Mouse (Mus musculus) forebrain, embryonic 12.5 days (tissue): Measurements from ENCODE around the gene Prr15. TPM values are rescaled to one million over a fixed set of nuclear protein-coding genes. Genes with fewer than 3 reads are reported as not detected.

Experiments
- ATAC-seq: fragments of 200-750 bp; cut with Nextera tagmentation; 2 replicates; pipeline ENCODE4 v1.8.0; 2017; ENCODE audit warnings: moderate TSS enrichment; ENCODE audit not compliant: low FRiP score
- H3K27ac ChIP-seq: fragments of 300-500 bp; sonication (generic); 2 replicates; pipeline ENCODE4 v1.5.1; 2016; ENCODE audit warnings: mild to moderate bottlenecking
- H3K27me3 ChIP-seq: fragments of 300-500 bp; sonication (generic); 2 replicates; pipeline ENCODE4 v1.6.1; 2016; ENCODE audit warnings: mild to moderate bottlenecking
- H3K36me3 ChIP-seq: fragments of 300-500 bp; sonication (generic); replicated peaks from 2 replicates; pipeline ENCODE4 v1.6.1; 2016; ENCODE audit warnings: mild to moderate bottlenecking
- H3K4me1 ChIP-seq: fragments of 300-500 bp; sonication (generic); 2 replicates; pipeline ENCODE4 v1.6.1; 2016
- H3K4me2 ChIP-seq: fragments of 300-500 bp; sonication (generic); 2 replicates; pipeline ENCODE4 v1.6.1; 2016; ENCODE audit warnings: mild to moderate bottlenecking, moderate library complexity
- H3K4me3 ChIP-seq: fragments of 300-500 bp; sonication (generic); replicated peaks from 2 replicates; pipeline ENCODE4 v1.5.1; 2016; ENCODE audit warnings: mild to moderate bottlenecking
- H3K9ac ChIP-seq: fragments of 300-500 bp; sonication (generic); 2 replicates; pipeline ENCODE4 v1.6.1; 2016; ENCODE audit warnings: mild to moderate bottlenecking
- H3K9me3 ChIP-seq: fragments of 300-500 bp; sonication (generic); 2 replicates; pipeline ENCODE4 v1.6.1; 2016
- WGBS: fragments of 180-500 bp; shearing (Covaris S2); methylation state at CpG from one replicate; pipeline ENCODE4 v1.1.7; 2016; 5-methylcytosine and 5-hydroxymethylcytosine counted together
- polyA plus RNA-seq: library from polyadenylated mRNA; unstranded; fragments of >200 nt; fragmentation: Nextera tagmentation; extraction: Ambion mirVana; gene quantifications from 2 replicates; pipeline ENCODE4 v1.2.1, GENCODE M21; 2016

Gene Prr15
- polyA plus RNA-seq, 1 experiment from 2014 or later = 8.8 TPM

DNA sequence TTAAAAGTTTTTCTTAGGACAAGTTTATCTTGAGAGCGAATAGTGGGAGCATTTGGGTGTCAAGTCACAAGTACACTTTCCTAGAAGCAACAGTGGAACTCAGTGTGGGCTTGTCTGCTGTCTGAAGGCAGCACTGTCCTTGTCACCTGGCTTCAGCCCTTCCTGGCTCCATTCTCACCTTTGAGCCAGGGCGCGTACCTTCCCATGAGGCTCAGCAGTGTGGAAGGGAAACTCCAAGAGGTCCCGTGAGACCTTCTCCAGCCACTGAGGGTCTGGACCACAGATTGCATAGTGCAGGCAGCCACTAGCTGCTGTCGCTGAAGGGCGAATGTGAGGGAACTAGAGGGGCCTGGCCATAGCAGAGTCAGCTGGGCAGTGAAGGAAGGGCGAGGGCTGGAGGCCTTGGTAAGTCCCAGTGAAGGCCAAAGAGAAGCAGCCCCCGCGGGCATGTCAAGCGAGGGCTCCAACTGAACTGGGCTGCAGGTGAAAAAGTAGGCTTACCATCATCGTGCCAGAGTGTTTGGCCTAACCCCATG is 7.5 kb downstream of the Prr15 start:
- Histone ChIP-seq H3K36me3 (no peaks in the 10 kb centered on the region), H3K9me3 (no peaks in the 10 kb centered on the region), H3K4me3 (no peak overlapping the region), H3K9ac (no peak overlapping the region; the same call in 1 of the 2 replicates), H3K4me2 (no peak overlapping the region), H3K4me1 (peaks cover 27% of the 10 kb centered on the region), H3K27ac (no peak overlapping the region; the same call in 1 of the 2 replicates), H3K27me3 (peaks cover 19% of the 10 kb centered on the region)
- ATAC-seq = no peak
- 43% methylated on average over 11 of the region's 11 CpGs for WGBS

DNA sequence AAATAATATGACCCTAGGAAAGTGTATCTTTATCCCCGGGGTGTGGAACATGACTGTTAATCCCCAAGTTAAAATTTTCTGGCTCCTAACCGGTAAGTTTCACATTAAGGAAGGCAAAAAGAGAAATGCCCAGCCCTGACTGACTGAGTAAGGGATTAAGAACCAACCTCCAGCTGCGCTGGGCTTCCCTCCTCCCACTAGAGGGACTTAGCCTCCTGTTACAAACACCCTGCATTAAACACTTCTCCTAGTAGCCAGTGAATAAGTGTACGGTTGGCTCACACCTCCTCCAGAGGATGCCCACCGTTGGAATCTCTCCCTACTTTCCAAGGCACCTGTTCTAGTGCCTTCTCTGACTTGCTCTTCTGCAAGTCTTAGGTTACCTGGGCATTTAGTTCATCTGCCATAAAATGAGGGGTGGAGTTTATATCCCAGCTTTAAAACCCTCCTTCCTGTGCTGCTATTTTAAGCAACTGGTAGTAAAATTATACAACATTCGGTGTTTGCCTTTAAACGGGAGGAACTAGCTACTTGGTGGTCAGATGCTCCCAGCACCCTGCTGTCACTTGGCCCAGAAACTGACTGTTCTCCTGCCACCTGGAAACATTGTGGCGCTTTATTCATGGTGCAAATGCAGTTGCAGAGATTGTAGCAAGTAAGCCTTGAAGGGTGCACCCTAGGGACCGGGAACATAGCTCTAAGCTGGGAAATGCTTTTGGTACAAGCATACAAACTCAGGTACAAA is 8.2 kb downstream of the Prr15 start:
- Histone ChIP-seq H3K4me3 (no peak overlapping the region), H3K4me1 (peaks cover 27% of the 10 kb centered on the region), H3K9ac (no peak overlapping the region), H3K9me3 (no peaks in the 10 kb centered on the region), H3K4me2 (no peak overlapping the region), H3K27me3 (peaks cover 13% of the 10 kb centered on the region), H3K27ac (no peak overlapping the region), H3K36me3 (no peaks in the 10 kb centered on the region)
- WGBS = 31% methylated on average over 9 of the region's 9 CpGs
- ATAC-seq = no peak

DNA sequence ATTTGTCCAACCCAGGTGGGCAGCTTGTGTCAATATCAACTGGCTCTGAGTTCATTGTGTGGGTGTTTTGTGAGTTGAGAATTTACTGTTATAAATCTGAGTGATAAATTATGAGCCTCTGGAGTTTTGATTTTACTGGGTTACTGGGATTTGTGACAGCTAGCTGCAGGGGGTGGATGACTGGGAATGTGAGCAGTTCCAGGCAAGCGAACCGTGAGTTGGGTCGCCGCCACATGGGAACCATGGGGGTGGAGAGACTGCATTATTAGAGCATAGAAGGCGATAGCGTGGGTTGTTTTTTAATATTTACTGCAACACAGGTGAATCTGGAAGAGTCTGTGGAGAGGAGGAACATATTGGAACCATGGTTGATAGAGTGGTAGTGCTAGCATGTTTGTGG is 11.7 kb downstream of the Prr15 start:
- Histone ChIP-seq H3K9me3 (no peaks in the 10 kb centered on the region), H3K4me1 (peaks cover 18% of the 10 kb centered on the region), H3K4me2 (no peak overlapping the region), H3K27ac (no peak overlapping the region), H3K27me3 (0 out of 2 replicates have a peak, but pooled peaks cover 5% of the 10 kb centered on the region), H3K9ac (no peak overlapping the region), H3K36me3 (no peaks in the 10 kb centered on the region), H3K4me3 (no peak overlapping the region)
- 90% methylated on average over 6 of the region's 6 CpGs for WGBS
- no peak for ATAC-seq

DNA sequence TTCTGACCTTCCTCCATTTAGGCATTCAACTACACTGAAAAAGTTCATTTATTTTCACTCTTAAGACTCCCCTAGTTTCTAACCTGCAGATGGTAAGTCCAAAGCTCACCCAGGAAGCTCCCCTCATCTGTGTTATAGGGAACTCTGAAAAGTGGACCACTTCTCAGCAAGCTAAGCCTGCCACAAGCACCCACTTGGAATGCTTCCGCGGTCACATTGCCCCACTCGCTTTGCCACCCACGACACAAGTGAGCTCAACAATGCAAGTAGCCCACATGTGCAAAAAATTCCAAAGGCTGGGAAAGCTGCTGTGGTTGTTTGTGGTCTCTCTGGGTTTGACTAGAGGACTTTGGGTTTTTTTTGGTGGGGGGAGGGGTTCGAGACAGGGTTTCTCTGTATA is 15.5 kb downstream of the Prr15 start:
- 89% methylated on average over 5 of the region's 5 CpGs for whole genome bisulfite sequencing
- Histone ChIP-seq H3K4me3 (no peak overlapping the region), H3K9me3 (no peaks in the 10 kb centered on the region), H3K27me3 (0 out of 2 replicates have a peak, but pooled peaks cover 5% of the 10 kb centered on the region), H3K9ac (no peak overlapping the region), H3K4me2 (no peak overlapping the region), H3K27ac (no peak overlapping the region), H3K36me3 (no peaks in the 10 kb centered on the region), H3K4me1 (no peaks in the 10 kb centered on the region)
- ATAC-seq = no peak

DNA sequence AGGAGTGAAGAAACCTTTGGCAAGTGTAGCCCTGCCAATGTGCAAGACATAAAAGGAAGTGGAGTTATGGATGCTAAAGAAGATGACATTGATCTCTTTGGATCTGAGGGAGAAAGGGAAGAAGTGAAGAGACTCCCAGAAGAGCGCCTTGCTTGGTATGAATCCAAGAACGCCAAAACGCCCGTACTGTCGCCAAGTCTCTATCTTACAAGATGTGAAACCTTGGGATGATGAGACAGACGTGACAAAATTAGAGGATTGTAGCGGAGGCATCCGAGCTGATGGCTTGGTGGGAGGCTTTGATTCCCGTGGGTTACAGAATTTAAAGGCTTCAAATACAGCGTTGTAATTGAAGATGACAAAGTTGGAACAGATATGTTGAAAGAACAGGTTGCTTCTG is 16.6 kb downstream of the Prr15 start:
- H3K4me2 ChIP-seq = no peak overlapping the region
- no peaks in the 10 kb centered on the region for H3K27me3 ChIP-seq
- no peak overlapping the region for H3K27ac ChIP-seq
- 91% methylated on average over 10 of the region's 10 CpGs for WGBS
- H3K4me1 ChIP-seq = no peaks in the 10 kb centered on the region
- H3K9ac ChIP-seq = no peak overlapping the region
- H3K9me3 ChIP-seq = no peaks in the 10 kb centered on the region
- no peaks in the 10 kb centered on the region for H3K36me3 ChIP-seq
- no peak for ATAC-seq
- no peak overlapping the region for H3K4me3 ChIP-seq

DNA sequence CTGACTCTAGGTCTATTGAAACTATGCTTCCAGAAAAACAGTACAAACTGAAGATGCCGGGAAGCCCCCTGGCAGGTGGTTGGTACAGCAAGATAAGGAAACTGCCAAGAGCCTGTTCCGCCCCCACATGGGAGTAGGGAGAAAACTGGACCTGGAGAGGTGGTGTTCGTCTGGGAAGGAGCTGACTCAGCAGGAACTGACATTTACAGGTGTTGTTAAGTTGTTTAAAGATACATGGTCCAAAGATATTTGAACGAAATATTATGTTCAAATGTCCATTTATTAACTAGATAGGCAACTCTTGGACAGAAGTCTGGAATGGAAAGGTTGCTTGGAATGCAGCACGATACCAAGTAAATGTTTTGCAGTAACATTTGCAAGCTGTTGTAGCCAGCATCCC is 26.2 kb downstream of the Prr15 start:
- peaks cover 8% of the 10 kb centered on the region; the same call in 1 of the 2 replicates for H3K4me1 ChIP-seq
- no peak for ATAC-seq
- no peaks in the 10 kb centered on the region for H3K36me3 ChIP-seq
- H3K27ac ChIP-seq = no peak overlapping the region
- no peaks in the 10 kb centered on the region for H3K27me3 ChIP-seq
- WGBS = 90% methylated on average over 5 of the region's 5 CpGs
- H3K4me3 ChIP-seq = no peak overlapping the region
- H3K9me3 ChIP-seq = no peaks in the 10 kb centered on the region
- H3K4me2 ChIP-seq = no peak overlapping the region
- no peak overlapping the region for H3K9ac ChIP-seq

DNA sequence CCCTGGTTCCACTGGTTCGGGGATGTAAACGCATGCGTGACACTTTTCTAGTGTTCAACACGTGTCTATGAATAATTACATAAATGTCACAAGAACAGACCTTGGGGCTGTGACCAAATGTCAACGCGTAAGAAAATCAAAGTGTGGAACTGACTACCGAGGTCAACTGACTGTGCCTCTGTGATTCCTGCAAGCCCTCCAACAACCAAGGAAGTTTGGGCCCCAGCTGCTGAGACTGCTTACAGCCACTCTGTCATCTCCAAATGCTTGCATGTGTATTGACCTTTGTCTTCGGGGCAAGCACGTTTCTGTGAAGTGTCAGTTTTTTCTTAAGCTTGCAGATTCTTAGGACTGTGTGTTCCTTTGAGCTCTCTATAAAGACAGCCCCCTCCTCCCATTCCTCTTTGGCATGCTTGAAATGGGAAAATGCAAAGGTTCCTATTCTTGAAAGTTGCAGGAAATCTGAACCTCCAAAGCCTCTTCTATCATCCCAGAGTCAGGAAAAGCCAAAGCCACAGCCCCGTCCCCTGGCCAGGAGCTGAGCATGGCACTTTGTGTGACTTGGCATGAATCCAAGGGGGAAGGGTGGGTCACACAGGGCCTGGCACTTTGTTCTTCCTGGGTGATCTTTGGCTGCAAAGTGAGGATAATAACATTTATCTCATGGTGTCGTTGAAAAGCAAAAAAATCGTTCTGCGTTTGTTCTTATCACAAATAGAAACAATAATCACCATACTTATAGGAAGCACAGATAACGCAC is 27.5 kb downstream of the Prr15 start:
- Histone ChIP-seq H3K4me2 (no peak overlapping the region), H3K36me3 (no peaks in the 10 kb centered on the region), H3K9ac (no peak overlapping the region), H3K4me3 (no peak overlapping the region), H3K9me3 (no peaks in the 10 kb centered on the region), H3K27ac (no peak overlapping the region), H3K27me3 (no peaks in the 10 kb centered on the region), H3K4me1 (peaks cover 8% of the 10 kb centered on the region; the same call in 1 of the 2 replicates)
- whole genome bisulfite sequencing = 71% methylated on average over 14 of the region's 14 CpGs
- no peak for ATAC-seq

DNA sequence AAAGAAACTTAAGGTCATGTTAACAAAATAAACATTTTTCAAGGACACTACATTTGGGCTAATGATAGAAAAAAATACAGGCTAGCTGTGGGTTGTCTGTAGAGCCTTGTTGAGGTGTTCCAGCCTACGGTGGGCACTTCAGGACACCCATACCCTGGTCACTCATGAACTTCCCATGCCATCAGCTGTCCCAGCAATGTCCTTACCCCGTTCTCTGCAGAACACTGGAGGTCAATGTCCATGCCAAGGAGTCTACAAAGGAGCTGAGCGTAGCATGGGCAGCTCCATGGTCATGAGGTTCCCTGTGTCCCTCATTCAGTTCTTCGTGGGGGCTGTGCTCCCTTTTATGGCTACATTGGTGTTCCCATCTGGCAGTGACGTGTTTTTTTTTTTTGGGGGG is 28.1 kb downstream of the Prr15 start:
- WGBS = 90% methylated on average over 5 of the region's 5 CpGs
- ATAC-seq = no peak
- H3K9ac ChIP-seq = no peak overlapping the region
- H3K4me1 ChIP-seq = peaks cover 8% of the 10 kb centered on the region; the same call in 1 of the 2 replicates
- no peaks in the 10 kb centered on the region for H3K36me3 ChIP-seq
- no peaks in the 10 kb centered on the region for H3K9me3 ChIP-seq
- no peak overlapping the region for H3K4me3 ChIP-seq
- no peaks in the 10 kb centered on the region for H3K27me3 ChIP-seq
- H3K27ac ChIP-seq = no peak overlapping the region
- no peak overlapping the region for H3K4me2 ChIP-seq

DNA sequence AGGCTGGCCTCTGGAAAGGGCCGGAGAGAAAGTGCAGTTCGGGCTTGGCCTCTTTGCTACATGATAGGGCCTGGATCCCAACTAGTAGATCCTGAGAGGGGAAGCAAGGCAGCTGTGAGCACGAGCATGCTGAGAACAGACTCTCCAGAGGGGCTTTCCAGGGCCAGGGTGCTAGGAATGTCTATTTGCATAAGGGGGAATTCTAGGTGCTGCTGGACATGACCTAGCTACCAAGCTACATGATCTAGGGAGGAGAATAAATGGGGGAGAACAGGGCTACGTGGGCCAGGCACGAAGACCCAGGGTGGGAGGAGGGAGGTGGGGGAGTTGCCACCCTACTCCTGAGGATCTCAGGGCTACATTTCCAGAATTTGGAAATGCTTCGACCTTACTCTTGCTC is 30.0 kb downstream of the Prr15 start:
- peaks cover 8% of the 10 kb centered on the region; the same call in 1 of the 2 replicates for H3K4me1 ChIP-seq
- no peaks in the 10 kb centered on the region for H3K36me3 ChIP-seq
- no peak for ATAC-seq
- no peak overlapping the region for H3K27ac ChIP-seq
- WGBS = 81% methylated on average over 6 of the region's 6 CpGs
- no peaks in the 10 kb centered on the region for H3K9me3 ChIP-seq
- H3K4me3 ChIP-seq = no peak overlapping the region
- no peaks in the 10 kb centered on the region for H3K27me3 ChIP-seq
- H3K9ac ChIP-seq = no peak overlapping the region
- H3K4me2 ChIP-seq = no peak overlapping the region

DNA sequence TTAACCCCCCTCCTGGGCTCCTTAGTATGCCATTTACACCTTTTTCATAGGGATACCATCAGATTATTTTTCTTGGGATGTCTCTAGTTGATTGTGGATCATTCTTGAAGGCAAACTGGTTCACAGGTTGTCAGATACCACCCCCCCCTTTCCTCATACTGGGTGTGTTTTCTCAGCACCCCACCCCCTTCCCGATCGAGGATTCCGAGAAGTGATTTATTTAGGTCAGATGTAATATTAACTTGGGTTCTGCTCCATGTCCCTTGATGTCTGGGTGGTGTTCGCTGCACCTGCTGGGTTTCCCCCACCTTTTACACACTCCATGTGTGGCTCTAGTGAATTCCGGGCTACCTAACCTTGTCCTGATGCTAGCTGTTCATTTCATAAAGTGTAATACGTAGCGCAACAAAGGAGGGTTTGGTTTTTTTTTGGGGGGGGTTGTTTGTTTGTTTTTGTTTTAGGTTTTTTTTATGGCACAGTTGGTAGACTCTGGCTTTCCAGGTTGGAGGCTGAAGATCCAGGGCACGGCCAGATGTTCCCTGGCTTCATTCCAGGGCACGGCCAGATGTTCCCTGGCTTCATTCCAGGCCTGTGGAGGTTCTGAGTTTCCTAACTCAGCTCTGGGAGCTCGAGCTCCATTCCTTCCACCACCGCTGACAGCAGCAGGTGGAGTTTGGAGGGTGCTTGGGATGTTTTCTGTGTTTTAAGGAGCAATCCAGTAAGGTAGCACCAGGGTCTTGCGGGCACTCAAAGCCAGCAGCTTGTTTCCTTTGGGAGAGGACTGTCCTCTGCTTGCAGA is 37.1 kb downstream of the Prr15 start:
- 95% methylated on average over 12 of the region's 12 CpGs for WGBS
- Histone ChIP-seq H3K9ac (no peak overlapping the region), H3K4me1 (peaks cover 5% of the 10 kb centered on the region), H3K27me3 (0 out of 2 replicates have a peak, but pooled peaks cover 5% of the 10 kb centered on the region), H3K9me3 (no peaks in the 10 kb centered on the region), H3K27ac (no peak overlapping the region), H3K4me3 (no peak overlapping the region), H3K36me3 (no peaks in the 10 kb centered on the region), H3K4me2 (no peak overlapping the region)
- ATAC-seq = no peak

DNA sequence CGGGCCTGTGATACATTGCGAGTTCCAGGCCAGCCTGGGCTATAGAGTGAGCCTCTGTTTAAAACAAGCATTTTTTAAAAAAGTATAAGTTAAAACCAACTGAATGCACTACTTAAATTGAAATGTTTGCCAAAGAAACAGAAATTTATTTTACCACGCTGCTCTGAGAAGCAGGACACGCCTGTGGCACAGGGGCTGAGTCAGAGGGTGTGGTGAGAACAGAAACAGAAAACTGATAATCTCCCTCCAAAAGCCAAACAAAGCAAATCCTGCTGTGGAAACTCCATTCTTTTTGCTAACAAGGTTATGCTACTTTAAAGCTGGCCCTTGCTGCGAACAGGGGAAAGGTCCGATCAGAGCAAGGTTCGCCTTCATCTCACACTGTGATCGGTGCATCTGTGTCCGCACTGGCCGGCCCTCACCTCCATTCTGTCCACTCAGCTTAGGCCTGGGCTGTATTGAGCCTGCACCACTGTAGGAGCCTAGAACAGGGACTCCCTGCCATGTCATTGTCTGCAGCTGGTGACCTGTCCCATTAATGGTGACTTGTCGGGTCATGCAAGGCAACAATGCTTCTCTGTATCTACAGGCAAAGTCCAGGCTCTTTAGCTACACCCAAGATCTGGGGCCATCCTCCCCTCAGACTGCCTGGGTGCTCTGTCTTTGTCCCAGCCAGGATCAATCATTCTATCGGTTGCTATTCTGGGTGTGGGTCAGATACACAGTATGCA is 38.9 kb downstream of the Prr15 start:
- no peak for ATAC-seq

More for the DNA sequence above, 38.9 kb downstream of the Prr15 start:
- no peaks in the 10 kb centered on the region for H3K36me3 ChIP-seq
- WGBS = 48% methylated on average over 12 of the region's 12 CpGs
- no peak overlapping the region for H3K27ac ChIP-seq
- H3K4me1 ChIP-seq = peaks cover 5% of the 10 kb centered on the region
- H3K9me3 ChIP-seq = no peaks in the 10 kb centered on the region
- H3K9ac ChIP-seq = no peak overlapping the region
- H3K4me2 ChIP-seq = no peak overlapping the region
- H3K4me3 ChIP-seq = no peak overlapping the region
- 0 out of 2 replicates have a peak, but pooled peaks cover 5% of the 10 kb centered on the region for H3K27me3 ChIP-seq
